Mouse (Mus musculus): ENCODE measurements around the gene A930004D18Rik.

- TF ChIP-seq CTCF (IDR thresholded peaks at IDR 0.05; ENCODE audit: insufficient read depth, low read depth, low read length) (no peak), POLR2A (IDR thresholded peaks at IDR 0.05; ENCODE audit: insufficient read depth, low read depth, low read length) (no peak)
These were observed 3.8 kb upstream of the A930004D18Rik start for GRCm38 (mm10) chr2:18041199-18041885.

All from olfactory bulb, adult 2 months (tissue).